Mouse (Mus musculus) granulocyte monocyte progenitor cell, adult 5-6 weeks (primary cell): Measurements from ENCODE around the gene Mex3a. TPM values are rescaled to one million over a fixed set of nuclear protein-coding genes. Genes with fewer than 3 reads are reported as not detected.

Source experiments
- ATAC-seq: replicated peaks from 2 replicates; pipeline ENCODE4 v1.8.0; 2016; ENCODE audit warnings: mild to moderate bottlenecking, moderate TSS enrichment, inconsistent platforms; ENCODE audit not compliant: poor library complexity, severe bottlenecking
- total RNA-seq, 2 experiments: library from RNA; stranded (forward) in 1 of 2; stranded (reverse) in 1 of 2; fragments of 200-712, 200-1000 nt in 1 of 2; fragments of >200 nt in 1 of 2; fragmentation: Nextera tagmentation in 1 of 2; gene quantifications; 2 replicates each; pipeline ENCODE4 v1.2.3; 2014 to 2017

The Mex3a gene
- total RNA-seq, 2 experiments from 2014 or later, result 1.7 to 3.8 TPM

DNA sequence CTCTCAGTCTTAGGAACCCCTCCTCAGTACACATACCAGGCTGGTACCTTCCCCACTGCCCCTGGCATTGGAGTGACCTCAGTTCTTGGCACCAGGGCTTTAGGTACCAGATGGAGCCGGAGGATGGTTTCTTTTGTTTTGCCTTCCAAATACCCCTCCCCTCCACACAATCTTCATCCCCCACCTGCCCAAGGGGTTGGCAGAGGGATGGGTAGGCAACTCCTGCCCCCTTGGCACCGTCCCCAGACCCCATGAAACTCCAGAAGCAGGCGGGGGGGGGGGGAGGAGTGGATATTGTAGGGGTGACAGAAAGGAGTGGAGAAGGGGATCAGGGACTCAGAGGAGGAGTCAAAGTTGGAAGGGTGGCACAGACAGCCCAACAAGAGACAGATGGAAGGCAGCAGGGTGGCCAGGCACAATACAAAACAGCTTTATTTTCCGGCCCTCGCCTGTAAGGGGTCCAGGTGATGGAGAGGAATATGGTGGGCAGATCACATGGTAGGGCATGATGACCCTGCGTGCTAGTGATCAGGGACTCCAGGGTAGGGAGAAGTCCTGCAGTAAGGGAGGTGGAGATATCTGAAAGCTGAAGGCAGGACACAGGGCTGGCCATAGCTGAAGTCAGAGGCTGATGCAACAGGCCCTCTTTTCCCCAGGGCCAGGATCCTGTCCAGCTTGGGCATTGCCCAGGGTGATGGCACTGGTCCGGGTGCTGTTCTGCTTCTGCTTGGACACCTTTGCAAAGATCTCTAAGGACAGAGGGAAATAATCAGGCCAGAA lies 9.6 kb downstream of the Mex3a start:
- no peak for ATAC-seq

DNA sequence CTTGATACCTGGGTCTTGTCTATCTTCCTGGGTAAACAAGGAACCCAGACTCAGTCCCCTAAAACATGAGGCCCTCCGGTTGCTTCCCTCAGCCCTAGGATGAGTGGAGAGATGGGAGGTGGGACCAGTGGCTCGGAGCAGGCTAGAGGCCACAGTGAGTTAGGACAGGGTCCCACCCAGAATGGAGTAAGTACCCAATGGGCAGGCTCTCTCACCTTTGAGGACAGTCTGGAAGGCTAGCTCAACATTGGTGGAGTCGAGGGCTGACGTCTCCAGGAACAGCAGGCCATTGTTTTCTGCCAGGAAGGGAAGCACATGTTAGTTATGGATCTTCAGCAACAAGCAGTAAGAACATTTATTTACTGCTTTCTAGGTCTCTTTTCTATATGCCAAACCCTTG lies 10.3 kb downstream of the Mex3a start:
- ATAC-seq, result no peak

DNA sequence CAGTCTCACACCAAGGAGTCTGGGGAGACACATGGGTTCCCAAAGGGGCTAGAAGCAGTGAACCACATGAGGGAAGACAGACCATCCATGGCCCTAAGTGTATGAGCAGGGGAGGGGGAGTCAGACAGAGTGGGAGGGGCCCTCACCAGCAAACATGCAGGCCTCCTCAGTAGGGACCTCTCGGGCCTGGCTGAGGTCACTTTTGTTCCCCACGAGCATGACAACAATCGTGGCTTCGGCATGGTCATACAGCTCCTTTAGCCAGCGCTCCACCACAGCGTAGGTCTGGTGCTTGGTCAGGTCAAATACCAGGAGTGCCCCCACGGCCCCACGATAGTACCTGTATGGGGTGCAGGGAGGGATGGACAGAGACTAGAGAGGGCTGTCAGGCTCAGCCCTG lies 11.0 kb downstream of the Mex3a start:
- ATAC-seq, result no peak

DNA sequence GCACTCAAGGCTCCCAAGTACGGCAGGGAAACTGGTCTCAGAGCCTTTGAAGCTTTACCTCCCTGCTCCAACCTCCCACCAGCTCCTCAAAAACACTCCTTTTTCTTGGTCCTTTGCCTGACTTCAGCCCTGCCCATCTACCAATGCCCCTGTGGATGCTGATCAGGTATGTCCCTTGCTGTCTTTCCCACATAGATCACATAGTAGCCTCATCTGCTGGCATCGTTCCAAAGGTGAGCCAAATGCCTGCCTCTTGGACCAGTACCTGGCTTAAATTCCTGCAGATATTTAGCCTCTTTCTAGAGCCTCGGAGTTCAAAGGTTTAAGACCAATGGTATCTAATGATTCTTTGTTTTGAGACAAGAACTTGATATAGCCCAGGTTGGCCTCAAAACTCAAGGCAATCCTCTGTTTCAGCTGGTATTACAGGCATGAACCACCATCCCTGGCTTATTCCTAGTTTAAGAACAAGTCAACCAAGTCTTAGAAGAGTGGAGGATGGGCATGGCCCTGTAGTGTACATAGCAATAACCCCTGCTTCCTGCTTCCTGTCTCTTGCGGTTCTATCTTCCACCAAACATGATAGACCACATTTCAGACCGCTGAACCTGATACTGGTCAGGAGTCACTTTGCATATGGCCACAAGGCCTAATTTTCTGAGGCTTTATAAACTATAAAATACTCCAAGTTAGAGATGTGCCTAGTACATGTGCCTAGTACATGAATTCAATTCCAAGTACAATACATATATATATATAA lies 11.6 kb downstream of the Mex3a start:
- ATAC-seq, result 0 out of 2 replicates have a peak, but pooled peaks have one; percentile 25

DNA sequence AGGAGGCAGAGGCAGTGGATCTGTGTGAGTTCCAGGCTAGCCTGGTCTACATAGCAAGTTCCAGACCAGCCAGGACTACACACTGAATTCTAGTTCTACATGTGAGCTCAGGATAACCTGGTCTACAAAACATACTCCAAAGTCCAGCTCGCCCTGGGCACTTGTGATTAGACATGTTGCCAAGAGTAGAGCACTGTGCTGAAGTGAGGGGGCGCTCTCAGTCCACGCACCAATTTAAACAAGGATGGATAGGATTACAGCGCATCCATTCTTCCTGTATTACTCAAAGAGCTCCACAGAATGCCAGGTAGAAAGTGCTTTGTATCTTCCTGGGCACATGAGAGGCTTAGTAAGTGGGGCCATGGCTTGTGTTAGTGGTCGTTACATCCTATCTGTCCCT lies 12.3 kb downstream of the Mex3a start:
- 0 out of 2 replicates have a peak, but pooled peaks have one; percentile 24 for ATAC-seq

DNA sequence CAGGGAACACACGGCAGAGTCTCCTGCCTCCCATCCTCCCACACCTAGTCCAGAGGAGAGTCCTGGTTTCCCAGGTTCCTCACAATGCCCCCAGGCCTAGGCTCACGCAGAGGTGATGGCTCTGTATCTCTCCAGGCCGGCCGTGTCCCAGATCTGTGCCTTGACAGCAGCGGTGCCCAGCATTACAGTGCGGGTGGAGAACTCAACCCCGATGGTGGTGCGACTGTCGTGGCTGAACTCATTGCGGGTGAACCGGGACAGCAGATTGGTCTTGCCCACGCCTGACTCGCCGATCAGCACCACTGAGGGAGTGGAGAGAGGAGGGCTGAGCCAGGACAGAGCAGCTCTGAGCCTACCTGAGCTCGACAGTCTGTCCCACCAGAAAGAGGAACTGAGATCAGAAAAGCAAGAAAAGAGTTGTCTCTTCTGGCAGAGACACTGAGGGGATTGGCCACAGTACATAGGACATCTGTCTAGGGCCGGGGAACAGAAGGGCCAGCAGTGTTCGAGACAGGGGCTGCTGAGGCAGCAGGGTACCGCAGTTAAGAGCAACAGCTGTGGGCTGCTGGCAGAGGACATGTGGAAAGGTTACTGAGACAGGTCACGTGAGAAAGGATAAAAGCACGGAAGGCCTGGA lies 12.9 kb downstream of the Mex3a start:
- ATAC-seq, result peak; percentile 68

DNA sequence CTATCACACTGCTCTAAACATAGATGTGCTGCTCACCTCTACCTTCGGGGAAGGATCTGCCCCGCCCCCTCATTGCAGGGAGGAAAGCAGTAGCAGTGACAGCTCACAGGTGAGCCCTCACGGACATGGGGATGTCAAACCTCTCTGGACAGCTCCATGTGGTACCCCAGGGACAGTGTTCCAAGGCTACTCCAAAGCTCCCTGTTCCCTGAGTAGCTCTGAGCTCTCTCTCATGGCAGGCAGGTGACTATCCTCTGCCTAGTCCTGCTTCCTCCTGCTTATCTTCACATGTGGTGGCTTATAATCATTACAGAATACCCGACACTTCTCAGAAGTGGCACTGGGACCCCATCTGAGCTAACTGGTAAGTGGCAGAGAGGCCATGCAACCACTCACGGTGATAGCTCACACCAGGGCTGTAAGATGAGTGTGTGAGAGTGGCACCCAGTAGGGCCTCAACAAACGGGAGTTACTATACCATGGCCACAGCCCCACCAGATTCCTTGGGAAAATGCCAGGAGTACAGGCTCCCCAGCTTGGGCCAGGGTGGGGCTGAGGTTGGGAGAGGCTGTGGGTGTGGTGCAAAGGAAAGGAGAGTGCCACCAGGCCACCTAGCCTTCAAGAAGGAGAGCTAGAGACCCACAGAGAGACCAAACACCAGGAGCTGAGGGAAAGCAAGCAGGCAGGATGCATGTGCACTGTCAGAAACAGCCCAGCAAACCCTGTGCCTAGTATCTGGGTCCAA lies 14.7 kb downstream of the Mex3a start:
- no peak for ATAC-seq

DNA sequence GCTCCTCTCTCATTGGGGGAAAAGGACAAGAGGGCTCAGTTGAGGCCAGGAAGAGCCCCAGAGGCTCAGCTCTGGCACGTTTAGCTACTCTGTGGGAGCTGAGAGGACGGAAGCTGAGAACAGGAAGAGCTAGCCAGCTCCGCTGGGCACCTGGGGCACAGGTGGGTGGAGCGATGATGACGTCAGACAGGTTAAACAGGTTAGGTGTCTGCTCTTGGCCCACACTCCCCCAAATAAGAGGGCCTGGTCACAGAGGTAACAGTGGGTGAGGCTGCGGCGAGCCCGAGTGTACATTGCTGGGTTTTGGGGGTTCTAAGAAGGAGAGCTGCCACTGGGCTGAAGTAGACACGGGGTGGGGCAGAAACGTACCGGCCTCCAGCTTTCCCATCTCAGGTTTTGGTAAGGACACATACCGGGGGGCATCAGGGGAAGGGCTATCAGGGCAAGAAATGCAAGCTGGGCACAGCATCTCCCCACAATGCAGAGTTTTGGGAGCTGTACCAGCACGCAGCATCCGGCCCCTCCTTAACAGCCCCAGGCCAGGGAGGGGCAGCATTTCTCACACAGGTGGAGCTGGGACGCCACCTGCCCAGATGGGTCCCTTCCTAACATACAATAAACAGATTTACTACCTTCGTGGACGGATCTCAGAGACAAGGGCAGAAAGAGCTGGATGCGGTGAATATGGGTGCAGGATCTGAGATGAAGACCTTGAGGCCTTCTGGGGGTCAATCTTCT lies 16.2 kb downstream of the Mex3a start, which contains the start of gene Rab25:
TSS of gene Rab25 (minus strand) at position 121 of the 738 bp plus-strand sequence.
- ATAC-seq, result no peak

DNA sequence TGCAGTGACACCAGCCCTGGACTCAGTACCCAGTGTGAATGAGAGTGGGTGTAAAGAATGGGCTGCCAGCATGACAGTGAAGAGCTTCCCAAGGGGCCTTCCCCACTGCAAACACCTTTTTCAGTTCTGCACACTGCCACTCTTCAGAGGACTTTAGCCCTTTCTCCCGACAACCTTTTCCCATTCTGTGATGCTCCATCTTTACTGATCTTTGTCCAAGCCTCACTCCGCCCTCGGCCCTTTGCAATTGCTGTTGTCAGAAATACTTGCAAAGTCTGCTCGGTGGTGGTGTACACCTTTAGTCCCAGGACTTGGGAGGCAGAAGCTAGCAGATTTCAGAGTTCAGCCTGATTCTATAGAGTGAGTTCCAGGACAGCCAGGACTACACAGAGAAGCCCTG lies 19.4 kb downstream of the Mex3a start:
- no peak for ATAC-seq

DNA sequence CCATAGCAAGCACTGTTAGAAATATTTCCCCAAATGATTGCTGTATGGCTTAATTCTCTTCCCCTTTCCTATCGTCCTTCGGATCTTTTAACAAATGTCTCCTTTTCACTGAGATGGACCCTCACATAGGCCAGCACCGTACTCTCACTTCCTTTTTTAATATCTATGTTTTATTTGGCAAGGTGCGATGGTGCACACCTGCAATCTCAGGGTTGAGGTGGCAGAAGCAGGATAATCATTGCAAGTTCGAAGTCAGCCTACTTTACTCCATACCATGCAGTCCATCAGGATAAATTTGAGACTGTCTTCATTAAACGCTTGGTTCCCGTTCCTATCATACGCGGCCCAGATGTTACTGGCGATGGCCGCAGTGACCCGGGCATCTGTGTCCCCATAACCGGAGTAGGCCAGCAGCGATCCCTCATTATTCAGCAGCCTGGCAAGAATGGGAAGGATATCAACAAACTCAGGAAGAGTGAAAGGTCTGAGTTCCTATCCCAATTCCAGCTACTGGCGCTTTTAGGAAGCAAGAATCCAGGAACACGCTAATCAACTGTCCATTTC lies 20.0 kb downstream of the Mex3a start:
- ATAC-seq, result no peak

DNA sequence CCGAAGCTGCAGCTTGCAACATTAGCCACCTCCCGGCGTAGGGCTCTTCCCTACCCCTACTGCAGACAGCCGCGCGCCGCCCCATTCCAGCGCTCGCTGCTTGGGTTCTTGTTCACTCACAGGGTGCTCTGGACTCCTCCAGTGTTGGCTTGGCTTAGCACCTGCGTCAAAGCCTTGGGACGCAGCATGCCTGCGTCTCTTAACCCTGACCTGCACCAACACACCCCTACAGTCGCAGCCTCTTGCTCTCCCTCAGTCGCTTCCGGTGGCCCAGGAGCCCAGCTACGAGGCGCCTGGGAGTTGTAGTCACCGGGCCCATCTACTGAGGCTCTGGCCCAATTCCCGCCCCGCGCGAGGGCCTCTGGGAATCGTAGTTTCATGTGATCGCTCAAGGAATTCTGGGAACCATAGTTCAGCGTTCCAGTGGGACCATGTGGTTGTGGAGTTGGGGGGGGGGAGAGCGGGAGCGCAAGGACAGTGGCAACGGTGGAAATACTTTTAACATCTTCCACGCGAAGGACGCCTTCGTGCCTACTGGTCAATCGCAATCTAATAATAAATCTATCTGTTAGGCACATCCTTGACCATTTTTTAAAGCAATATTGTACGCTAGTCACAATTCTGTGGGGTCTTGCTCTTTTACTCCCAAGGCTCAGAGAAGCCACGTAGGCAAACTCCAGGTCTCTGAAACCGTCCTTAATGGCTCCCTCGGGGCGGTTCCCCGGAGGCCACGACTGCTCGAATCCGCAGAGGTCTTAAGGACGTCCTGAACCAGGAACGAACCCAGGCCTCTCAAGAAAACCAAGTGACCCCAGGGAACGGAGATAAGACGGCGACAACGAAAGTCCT lies 20.7 kb downstream of the Mex3a start, which contains the start of gene Lamtor2:
TSS of gene Lamtor2 (minus strand) at position 399 of the 849 bp plus-strand sequence.
- ATAC-seq, result peak; percentile 79

DNA sequence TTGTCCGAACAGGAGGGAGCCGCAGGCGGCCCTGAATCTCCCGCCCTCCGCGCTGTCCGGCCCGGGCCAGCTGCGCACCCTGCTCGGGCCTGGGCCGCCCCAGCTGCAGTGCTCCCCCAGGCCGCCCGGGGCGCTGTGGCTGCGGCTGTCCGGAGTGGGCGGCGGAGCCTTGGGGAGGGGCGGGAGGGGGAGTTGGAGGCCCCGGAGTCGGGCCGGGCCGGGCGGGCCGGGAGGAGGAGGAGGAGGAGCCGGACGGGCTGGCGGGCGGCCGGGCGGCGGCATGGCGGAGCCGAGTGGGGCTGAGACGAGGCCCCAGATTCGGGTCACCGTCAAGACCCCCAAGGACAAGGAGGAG lies 21.3 kb downstream of the Mex3a start, which contains the start of gene Ubqln4:
TSS of gene Ubqln4 (plus strand) at position 234 of the 355 bp plus-strand sequence.
- ATAC-seq, result peak; percentile 66

DNA sequence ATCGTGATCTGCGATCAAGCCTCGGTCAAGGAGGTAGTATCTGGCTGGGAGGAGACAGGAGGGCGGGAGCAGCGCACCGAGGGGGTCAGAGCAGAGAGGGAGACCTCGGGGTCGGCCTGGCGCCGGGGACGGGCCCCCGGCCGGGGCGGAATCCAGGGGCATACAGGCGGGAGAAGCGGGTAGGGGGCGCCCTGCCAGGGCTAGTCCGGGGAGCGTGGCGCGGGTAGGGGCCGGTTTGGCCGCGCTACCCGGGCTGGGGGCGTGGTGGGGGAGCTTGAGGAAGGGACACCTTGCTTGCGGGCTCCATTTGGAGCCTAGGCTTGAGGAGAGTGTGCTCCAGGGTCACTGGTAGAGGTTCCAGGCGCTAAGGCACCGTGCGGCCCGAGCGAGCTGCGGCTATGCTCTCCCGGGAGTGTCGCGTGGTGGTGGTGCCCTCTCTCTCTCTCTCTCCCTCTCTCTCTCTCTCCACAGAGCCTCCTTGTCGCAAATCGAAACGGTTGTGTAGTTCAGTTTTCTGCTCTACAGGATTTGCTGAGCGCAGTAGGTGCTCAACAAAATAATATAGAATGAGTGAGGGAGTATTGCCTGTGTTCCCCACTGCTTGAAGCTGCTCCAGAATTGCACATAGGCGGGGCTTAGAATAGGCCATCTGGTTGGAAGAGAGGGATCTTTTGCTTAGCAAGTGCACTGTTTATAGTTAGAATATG lies 21.8 kb downstream of the Mex3a start:
- ATAC-seq, result peak; percentile 8; the same call in 1 of the 2 replicates

DNA sequence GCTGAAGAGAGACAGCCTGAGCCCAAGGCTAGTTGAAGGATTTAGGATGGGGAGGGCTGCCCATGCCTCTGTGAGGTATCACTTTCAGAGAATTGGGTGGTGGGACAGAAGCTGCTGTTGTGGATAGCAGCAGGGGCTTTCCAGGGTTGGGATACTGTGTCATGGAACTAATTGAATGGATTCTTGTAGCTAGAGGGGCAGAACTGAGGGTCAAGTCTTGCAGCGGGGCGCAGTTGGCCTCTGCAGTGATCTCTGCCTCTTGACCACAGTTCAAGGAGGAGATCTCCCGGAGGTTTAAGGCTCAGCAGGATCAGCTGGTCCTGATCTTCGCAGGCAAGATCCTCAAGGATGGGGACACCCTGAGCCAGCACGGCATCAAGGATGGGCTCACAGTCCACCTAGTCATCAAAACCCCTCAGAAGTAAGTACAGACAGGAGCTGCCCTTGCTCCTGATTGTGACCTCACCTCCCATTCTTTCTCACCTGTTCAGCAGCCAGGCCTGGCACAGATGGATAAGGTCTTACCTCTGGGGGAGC lies 22.9 kb downstream of the Mex3a start:
- no peak for ATAC-seq

DNA sequence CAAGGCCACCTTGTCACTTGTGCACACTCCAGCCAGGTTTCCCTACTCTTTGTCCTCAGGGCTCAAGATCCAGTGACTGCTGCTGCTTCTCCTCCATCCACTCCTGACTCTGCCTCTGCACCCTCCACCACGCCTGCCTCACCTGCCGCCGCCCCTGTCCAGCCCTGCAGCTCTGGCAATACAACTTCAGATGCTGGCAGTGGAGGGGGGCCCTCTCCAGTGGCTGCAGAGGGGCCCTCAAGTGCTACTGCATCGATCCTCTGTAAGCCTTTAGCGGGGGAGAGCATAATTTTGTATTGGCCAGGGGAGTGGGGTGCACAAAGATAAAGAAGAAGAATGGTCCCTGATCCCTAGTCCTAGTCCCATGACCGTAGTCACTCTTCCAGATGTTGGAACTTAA lies 23.5 kb downstream of the Mex3a start:
- no peak for ATAC-seq

DNA sequence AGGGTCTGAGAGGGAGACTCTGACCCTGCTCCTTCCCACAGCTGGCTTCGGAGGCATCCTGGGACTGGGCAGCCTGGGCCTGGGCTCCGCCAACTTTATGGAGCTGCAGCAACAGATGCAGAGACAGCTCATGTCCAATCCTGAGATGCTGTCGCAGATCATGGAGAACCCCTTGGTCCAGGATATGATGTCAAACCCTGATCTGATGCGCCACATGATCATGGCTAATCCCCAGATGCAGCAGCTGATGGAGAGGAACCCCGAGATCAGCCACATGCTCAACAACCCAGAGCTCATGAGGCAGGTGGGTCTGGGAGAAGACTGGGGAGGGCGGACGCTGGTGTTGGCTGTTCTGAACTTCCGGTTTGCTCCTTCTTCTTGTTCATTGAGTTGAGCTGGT lies 24.4 kb downstream of the Mex3a start:
- no peak for ATAC-seq

DNA sequence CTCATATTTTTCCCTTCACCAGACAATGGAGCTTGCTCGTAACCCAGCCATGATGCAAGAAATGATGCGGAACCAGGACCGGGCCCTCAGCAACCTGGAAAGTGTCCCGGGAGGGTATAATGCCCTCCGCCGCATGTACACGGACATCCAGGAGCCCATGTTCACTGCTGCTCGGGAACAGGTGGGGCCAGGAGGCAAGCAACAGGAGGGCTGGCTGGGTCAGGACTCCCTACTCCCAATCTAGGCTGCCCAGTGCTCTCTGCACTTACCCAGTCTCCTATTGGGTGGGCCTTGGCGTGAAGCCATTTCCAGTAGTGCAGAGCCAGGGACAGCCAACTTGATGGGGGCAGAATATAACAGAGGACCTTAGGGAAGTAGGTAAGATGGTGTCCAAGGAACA lies 27.4 kb downstream of the Mex3a start:
- no peak for ATAC-seq
